Mouse (Mus musculus): ENCODE measurements around the gene Tagln.

DNA sequence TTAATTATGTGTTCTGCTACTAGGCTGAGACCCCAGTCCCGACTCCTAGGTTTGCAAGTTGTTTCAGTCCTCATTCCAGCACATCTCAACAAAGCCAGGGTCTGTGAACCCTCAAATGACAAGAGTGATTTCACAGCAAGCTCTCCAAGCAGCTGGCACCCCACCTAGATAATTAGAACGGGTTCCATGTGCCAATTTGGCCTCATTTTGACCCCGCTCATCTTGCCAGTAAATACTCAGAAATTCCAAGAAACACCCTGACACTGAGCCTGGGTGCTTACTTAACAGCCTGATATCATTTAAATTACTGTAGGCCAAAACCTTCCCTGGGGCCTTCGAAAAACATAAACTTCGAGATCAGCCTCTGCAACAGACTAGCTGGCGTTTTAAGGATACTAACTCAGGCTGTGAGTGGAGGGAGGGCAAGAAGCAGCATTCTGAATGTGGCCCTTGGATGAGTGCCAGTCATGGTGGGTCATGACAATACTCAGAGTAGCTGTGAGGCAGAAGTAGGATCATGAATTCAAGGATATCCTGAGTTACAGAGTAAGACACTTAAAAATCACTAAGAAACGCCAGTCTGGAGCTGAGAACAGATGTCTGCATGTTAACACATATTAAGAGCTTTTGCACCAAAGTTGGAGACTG is 22.3 kb upstream of the Tagln start:
- TF ChIP-seq POLR2A (IDR thresholded peaks at IDR 0.05; ENCODE audit: low read depth, low read length) (no peak), CTCF (conservative IDR thresholded peaks at IDR 0.05; ENCODE audit: insufficient read depth, insufficient read length, low read depth, low read length) (no peak)
